Mouse (Mus musculus): ENCODE data around the gene Ggta1.

GRCm38 (mm10) chr2:35509888-35510287, 46.9 kb upstream of the Ggta1 start:
- TF ChIP-seq FLI1 (IDR thresholded peaks at IDR 0.05; ENCODE audit: low read length), result no peak
- TF ChIP-seq GATA1 (IDR thresholded peaks at IDR 0.05; ENCODE audit: borderline replicate concordance, low read length), result no peak

Measured in megakaryocyte, embryonic 14.5 days (primary cell).